Mouse (Mus musculus) ES-E14 (cell line): ENCODE results near the gene Gm35549. TPM values are rescaled to one million over a fixed set of nuclear protein-coding genes. Genes with fewer than 3 reads are reported as not detected.

Source experiments
- DNase-seq: peaks from one replicate; pipeline ENCODE4 v3.0.0-alpha.2; 2013; ENCODE audit warnings: low read depth, low spot score
- H3K27ac ChIP-seq: 2 replicates; pipeline ENCODE4 v1.5.1; 2012; ENCODE audit warnings: low read depth, mild to moderate bottlenecking, low read length, moderate library complexity, mixed read lengths; ENCODE audit not compliant: poor library complexity, insufficient read depth, severe bottlenecking
- H3K36me3 ChIP-seq: 2 replicates; pipeline ENCODE4 v1.6.1; 2012; ENCODE audit warnings: mild to moderate bottlenecking, low read length, moderate library complexity, mixed read lengths; ENCODE audit not compliant: control insufficient read depth, poor library complexity, insufficient read depth, severe bottlenecking
- H3K4me1 ChIP-seq, 2 experiments: fragments of 150-350 bp in 1 of 2; sonication (generic) in 1 of 2; 2 replicates each; pipeline ENCODE4 v1.6.1; 2012; ENCODE audit warnings: low read length in 2 of 2, mild to moderate bottlenecking in 1 of 2, mixed read lengths in 1 of 2; ENCODE audit not compliant: control insufficient read depth in 2 of 2, insufficient read depth in 2 of 2, poor library complexity in 1 of 2
- H3K4me3 ChIP-seq, 2 experiments: fragments of 150-350 bp in 1 of 2; sonication (generic) in 1 of 2; 2 replicates each; pipeline ENCODE4 v1.5.1; 2012; ENCODE audit warnings: low read length in 2 of 2, low read depth in 1 of 2, mild to moderate bottlenecking in 1 of 2, mixed read lengths in 1 of 2; ENCODE audit not compliant: insufficient read depth in 1 of 2, poor library complexity in 1 of 2, severe bottlenecking in 1 of 2
- H3K9ac ChIP-seq: 2 replicates; pipeline ENCODE4 v1.6.1; 2012; ENCODE audit warnings: low read depth, mild to moderate bottlenecking, low read length, mixed read lengths; ENCODE audit not compliant: poor library complexity, insufficient read depth, severe bottlenecking
- H3K9me3 ChIP-seq: fragments of 150-350 bp; sonication (generic); 2 replicates; pipeline ENCODE4 v1.6.1; 2012; ENCODE audit warnings: low read depth, mild to moderate bottlenecking, low read length; ENCODE audit not compliant: control insufficient read depth, insufficient read depth
- CHD2 ChIP-seq: IDR thresholded peaks from 2 replicates; pipeline ENCODE4 v1.6.1; 2014; ENCODE audit warnings: mild to moderate bottlenecking, low read depth, low read length, inconsistent platforms
- HCFC1 ChIP-seq: IDR thresholded peaks from 2 replicates; pipeline ENCODE4 v1.6.1; 2012; ENCODE audit warnings: low read length, inconsistent platforms, borderline replicate concordance; ENCODE audit not compliant: insufficient read depth
- MAFK ChIP-seq: IDR thresholded peaks from 2 replicates; pipeline ENCODE4 v1.6.1; 2014; ENCODE audit warnings: mild to moderate bottlenecking, low read depth, low read length, inconsistent platforms; ENCODE audit not compliant: insufficient read depth
- ZC3H11A ChIP-seq: IDR thresholded peaks from 2 replicates; pipeline ENCODE4 v1.6.1; 2012; ENCODE audit warnings: low read depth, mild to moderate bottlenecking, inconsistent platforms, low read length, borderline replicate concordance
- ZNF384 ChIP-seq: IDR thresholded peaks from 2 replicates; pipeline ENCODE4 v1.6.1; 2012; ENCODE audit warnings: low read depth, low read length, inconsistent platforms
- in situ Hi-C, 2 experiments: fragments of 600-800 bp; cut with MboI; formaldehyde crosslinking; loops; one replicate each; pipeline ENCODE4 v1.15.1; 2025; ENCODE audit warnings: low sequenced_read_pairs in 2 of 2, inconsistent platforms in 1 of 2; ENCODE audit not compliant: unreplicated experiment in 2 of 2
- total RNA-seq: library from RNA; depleted of rRNA; stranded (reverse); fragments of 300-350 nt; gene quantifications from 2 replicates; pipeline ENCODE4 v1.2.3, GENCODE M21; 2012

Gm35549 gene
- total RNA-seq, 1 experiment = 0.27 TPM

DNA sequence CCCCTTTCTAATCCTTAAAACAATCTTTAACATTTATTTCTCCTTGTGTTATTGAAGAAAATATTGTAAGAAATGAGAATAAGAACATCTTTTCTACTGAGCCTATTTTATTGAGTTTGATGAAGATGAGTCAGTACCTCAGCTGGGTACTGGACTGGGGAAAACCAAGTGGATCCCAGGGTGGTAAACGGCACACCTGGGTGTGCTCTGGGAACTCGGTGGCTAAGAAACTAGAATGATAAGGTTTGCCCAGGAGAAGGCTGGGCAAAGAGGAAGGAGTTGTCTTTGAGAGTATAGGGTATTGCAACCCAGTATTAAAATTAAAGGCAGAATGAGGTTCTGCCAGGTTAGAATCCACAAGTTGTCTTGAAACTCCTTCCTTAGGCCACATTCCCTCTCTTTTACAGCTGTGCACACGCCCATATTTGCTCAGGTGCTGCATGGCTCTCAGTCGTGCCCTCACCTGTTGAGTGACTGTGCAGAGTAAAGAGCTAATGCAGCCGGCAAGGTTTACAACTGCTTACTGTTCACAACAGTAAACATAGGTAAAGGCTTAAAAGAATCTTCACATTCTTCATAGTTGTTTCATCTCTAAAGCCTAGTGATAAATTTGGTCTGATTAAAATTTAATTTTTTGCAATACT lies 20.3 kb downstream of the Gm35549 start:
- in situ Hi-C loops = no loop called here
- H3K4me1 ChIP-seq = peaks cover 1 to 9% of the 10 kb centered on the region in 2 experiments; a peak in 2 of 4 replicates
- DNase-seq = no peak
- no peaks in the 10 kb centered on the region for H3K9me3 ChIP-seq
- TF ChIP-seq ZC3H11A (no peak), HCFC1 (no peak), CHD2 (no peak), MAFK (no peak), ZNF384 (no peak)
- no peaks in the 10 kb centered on the region for H3K36me3 ChIP-seq
- H3K9ac ChIP-seq = no peak overlapping the region
- H3K4me3 ChIP-seq = no peak overlapping the region
- no peak overlapping the region for H3K27ac ChIP-seq

DNA sequence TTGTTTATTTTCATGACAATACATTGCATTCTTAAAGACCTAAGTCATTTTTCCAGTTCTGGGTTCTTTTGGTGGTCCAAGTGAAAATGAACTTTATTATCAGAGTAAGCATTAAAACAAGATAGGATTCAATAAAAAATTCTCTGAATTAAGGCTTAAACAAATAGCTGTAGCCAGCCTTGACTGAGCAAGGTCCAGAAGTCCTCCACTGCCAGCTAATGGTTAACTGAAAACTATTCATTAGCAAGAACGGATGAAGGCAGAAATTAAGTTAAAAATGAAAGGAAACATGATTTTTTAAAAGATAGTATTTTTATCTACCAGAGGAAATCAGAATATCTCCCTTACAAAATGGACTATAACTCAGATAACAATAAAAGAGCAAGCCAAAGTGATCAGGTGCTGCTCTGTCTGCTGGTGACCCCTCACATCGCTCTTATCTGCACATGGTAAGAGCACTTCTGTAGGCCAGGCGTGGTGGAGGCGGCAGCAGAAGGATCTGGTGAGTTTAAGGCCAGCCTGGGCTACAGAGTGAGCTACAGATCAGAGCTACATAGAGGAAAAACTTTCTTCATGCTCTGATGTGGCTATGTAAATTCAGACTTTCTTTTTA lies 28.5 kb downstream of the Gm35549 start:
- Histone ChIP-seq H3K4me1 (peaks cover 0 to under 1% of the 10 kb centered on the region in 2 experiments; a peak in 1 of 4 replicates), H3K4me3 (no peak overlapping the region), H3K9ac (no peak overlapping the region), H3K9me3 (no peaks in the 10 kb centered on the region), H3K27ac (no peak overlapping the region), H3K36me3 (no peaks in the 10 kb centered on the region)
- TF ChIP-seq HCFC1 (no peak), CHD2 (no peak), MAFK (no peak), ZNF384 (no peak), ZC3H11A (no peak)
- no peak for DNase-seq
- in situ Hi-C loops = no loop called here

DNA sequence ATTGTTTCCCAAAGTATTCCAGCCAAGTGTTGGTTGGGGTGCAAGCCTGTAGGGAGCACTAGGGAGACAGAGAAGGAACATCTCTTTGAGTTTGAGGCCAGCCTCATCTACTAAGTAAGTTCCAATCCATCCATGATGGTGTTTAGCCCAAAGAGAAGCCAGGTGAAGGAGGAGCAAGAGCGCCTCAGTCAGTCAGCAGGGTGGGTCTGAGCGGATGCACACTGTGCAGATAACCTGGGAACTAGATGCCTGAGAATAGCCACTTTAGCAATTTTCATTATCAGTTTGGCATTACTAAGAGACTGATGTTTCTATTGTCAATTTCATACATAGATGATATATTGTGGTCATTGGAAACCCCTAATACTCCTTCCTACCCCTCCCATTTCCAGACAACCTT lies 29.1 kb downstream of the Gm35549 start:
- Histone ChIP-seq H3K4me1 (no peaks in the 10 kb centered on the region), H3K9ac (no peak overlapping the region), H3K36me3 (no peaks in the 10 kb centered on the region), H3K4me3 (no peak overlapping the region), H3K27ac (no peak overlapping the region), H3K9me3 (no peaks in the 10 kb centered on the region)
- TF ChIP-seq ZNF384 (no peak), MAFK (no peak), HCFC1 (no peak), CHD2 (no peak), ZC3H11A (no peak)
- in situ Hi-C loops = no loop called here
- no peak for DNase-seq

DNA sequence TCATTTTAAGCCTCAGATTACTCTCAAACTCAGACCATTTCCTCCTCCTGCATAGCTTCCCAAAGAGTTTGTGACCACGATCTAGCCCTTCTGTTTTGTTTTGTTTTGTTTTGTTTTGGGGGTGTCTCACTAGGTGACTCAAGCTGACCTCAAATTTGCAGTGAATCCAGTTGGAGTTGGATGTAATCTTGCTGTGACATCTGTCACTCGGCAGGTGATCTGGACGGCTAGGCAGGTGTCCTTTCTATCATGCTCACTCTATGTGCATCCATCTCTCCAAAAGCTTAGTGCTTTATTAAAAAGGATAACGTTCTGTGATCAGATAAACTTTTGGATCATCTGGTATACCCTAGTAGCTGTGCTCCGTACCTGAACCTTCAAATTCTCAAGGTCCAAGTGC lies 31.4 kb downstream of the Gm35549 start:
- Histone ChIP-seq H3K27ac (no peak overlapping the region), H3K4me1 (no peaks in the 10 kb centered on the region), H3K9me3 (no peaks in the 10 kb centered on the region), H3K9ac (no peak overlapping the region), H3K4me3 (no peak overlapping the region), H3K36me3 (no peaks in the 10 kb centered on the region)
- in situ Hi-C loops = no loop called here
- TF ChIP-seq CHD2 = no peak
- TF ChIP-seq MAFK = no peak
- no peak for TF ChIP-seq ZNF384
- no peak for TF ChIP-seq HCFC1
- TF ChIP-seq ZC3H11A = no peak
- DNase-seq = no peak
